Mouse (Mus musculus): ENCODE data around the gene Cstl1. TPM values are rescaled to one million over a fixed set of nuclear protein-coding genes. Genes with fewer than 3 reads are reported as not detected.

Cstl1 gene
- polyA plus RNA-seq (2014; fragmentation: Illumina TruSeq; extraction: RNeasy Lipid Tissue Mini Kit (QIAGEN cat#74804); ENCODE audit: low read depth, low replicate concordance) = 3.9 TPM

DNA sequence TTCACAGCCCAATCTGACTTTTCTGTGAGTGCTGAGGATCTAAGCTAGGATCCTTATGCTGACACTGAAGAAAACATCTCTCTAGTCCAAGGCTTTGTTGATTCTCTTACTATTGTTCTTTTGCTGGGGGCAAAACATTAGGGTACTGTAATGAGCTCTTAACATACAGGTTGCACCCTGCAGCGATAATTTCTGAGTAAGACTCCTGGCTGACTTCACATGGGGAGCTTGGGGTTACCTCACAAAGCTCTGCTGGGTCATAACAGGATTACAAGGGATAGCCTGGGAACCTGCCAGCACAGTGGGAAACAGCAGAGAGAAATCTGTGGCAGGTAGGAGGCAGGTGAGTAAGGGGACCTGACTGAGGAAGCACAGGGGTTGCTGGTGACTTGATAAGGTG, at the start of gene Cstl1:
TSS of gene Cstl1 (plus strand) at position 301 of the 400 bp plus-strand sequence.

DNA sequence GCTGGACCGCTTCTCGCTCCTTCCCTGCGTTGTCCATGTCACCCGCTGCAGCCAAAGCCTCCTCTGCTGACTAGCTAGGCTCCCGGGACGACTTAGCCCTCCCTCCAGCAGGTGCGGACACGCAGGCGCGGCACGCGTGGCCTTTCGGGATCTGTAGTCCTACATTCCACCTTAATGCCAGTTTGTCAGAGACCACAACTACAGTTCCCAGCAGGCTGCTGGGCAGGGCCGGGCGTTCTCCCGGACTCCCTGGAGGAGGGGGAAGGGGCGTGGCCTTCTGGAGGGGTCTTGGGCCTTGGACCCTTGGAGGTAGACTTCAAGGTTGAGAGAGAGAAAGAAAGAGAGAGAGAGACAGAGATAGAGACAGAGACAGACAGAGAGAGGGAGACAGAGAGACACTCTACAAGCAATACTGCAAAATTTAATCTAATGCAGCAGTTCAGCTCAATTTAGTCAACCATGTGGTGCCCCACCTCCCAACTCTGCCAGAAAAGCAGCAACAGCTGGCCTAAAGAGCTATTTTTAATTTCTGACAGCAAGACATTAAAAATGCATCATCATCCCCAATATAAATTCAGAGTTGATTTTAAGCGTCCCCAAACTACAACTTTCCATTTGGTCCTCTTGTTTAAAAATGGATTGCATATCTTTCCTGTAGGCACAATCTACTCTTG, 17.7 kb upstream of the Cstl1 start, which contains the start of gene Napb:
TSS of gene Napb (minus strand) at position 141 of the 674 bp plus-strand sequence.

DNA sequence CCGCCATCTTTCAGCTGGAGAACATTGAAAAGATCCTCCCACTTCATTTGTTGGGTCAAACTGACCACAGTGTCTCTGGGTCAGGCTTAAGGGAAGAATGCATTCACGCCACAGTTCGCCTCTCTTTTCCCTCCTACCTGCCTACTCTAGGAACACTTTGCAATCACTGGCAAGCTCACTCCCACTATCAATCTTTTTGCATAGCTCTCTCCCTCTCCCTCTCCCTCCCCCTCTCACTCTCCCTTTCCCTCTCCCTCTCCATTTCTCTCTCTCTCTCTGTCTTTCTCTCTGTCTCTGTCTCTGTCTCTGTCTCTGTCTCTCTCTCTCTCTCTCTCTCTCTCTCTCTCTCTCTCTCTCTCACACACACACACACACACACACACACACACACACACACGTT, 21.2 kb downstream of the Cstl1 start, which contains the start of gene Cst11:
TSS of gene Cst11 (minus strand) at position 101 of the 400 bp plus-strand sequence.

DNA sequence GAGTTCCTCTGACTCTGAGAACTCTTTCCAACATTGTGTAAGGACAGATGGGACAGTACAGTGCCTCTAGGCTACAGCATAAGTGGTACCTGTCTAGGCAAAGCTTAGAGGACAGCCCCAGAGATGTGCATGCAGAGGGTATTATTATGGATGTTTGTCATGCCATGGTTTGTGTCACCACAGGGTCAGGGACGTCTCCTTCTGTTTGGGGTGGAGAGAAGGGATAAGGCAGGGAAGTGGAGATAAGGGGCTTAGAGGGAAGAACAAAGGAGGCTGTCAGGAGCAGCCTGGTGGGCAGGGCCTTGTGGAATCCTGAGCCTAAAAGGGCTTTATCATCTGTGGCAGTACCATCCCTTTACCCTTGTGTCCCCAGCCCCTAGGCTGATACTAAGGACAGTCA, 31.6 kb downstream of the Cstl1 start, which contains the start of gene 8030411F24Rik:
TSS of gene 8030411F24Rik (plus strand) at position 301 of the 400 bp plus-strand sequence.

DNA sequence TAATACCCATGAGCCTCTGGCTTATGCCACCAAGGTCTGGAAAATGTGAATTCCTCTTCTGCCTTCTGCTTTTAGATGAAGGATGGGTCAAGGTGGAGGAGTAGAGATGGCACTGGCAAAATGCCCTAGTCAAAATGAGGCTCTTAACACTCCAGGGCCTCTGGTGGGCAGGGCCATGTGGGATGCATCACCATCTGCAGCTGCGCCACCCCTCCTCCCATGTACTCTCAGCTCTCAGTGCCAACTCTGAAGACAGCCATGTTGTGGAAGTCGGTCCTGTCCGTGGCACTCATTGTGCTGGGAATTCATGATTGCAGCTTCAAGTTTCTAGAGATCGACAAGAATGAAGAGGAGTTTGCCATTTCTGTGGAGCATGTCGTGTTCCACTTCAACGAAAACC, 39.0 kb downstream of the Cstl1 start, which contains the start of gene Cst12:
TSS of gene Cst12 (plus strand) at position 220 of the 400 bp plus-strand sequence.

DNA sequence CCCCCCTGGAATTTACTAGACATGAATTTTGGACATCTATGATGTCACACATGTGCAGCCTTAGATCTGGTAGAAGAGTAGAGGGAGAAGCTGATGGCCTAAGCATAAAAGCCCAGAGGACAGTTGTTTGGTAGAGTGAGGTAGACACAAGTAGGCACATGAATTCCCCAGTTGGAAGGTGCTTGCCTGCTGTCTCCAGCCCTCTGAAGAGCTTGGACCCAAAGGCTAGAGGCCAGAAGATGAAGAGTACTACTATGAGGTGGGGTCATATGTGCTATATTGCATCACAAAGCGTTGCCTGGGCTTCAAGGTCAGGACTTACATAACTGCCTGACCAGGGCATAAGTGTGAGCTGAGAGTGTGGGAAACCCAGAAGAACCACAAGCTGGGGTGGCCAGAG, 48.3 kb downstream of the Cstl1 start, which contains the start of gene Cst8:
TSS of gene Cst8 (plus strand) at position 301 of the 400 bp plus-strand sequence.

Other genes with a start within 250 kb of the Cstl1 start
- gene Nxt1, start 77.8 kb upstream of the Cstl1 start, polyA plus RNA-seq (2014; fragmentation: Illumina TruSeq; extraction: RNeasy Lipid Tissue Mini Kit (QIAGEN cat#74804); ENCODE audit: low read depth, low replicate concordance) = 17.5 TPM
- gene Gzf1, start 69.3 kb upstream of the Cstl1 start, polyA plus RNA-seq (2014; fragmentation: Illumina TruSeq; extraction: RNeasy Lipid Tissue Mini Kit (QIAGEN cat#74804); ENCODE audit: low read depth, low replicate concordance) = 27.8 TPM
- gene Napb, start 17.9 kb upstream of the Cstl1 start, polyA plus RNA-seq (2014; fragmentation: Illumina TruSeq; extraction: RNeasy Lipid Tissue Mini Kit (QIAGEN cat#74804); ENCODE audit: low read depth, low replicate concordance) = 2.4 TPM
- 3,449 TPM for gene Cst11, start 21.1 kb downstream of the Cstl1 start, polyA plus RNA-seq (2014; fragmentation: Illumina TruSeq; extraction: RNeasy Lipid Tissue Mini Kit (QIAGEN cat#74804); ENCODE audit: low read depth, low replicate concordance)
- gene 8030411F24Rik, start 31.7 kb downstream of the Cstl1 start, polyA plus RNA-seq (2014; fragmentation: Illumina TruSeq; extraction: RNeasy Lipid Tissue Mini Kit (QIAGEN cat#74804); ENCODE audit: low read depth, low replicate concordance) = 2.1 TPM
- gene Cst12, start 39.0 kb downstream of the Cstl1 start, polyA plus RNA-seq (2014; fragmentation: Illumina TruSeq; extraction: RNeasy Lipid Tissue Mini Kit (QIAGEN cat#74804); ENCODE audit: low read depth, low replicate concordance) = 1,050 TPM
- gene Cst8, start 48.4 kb downstream of the Cstl1 start, polyA plus RNA-seq (2014; fragmentation: Illumina TruSeq; extraction: RNeasy Lipid Tissue Mini Kit (QIAGEN cat#74804); ENCODE audit: low read depth, low replicate concordance) = 1,348 TPM
- gene Cst13, start 69.7 kb downstream of the Cstl1 start, polyA plus RNA-seq (2014; fragmentation: Illumina TruSeq; extraction: RNeasy Lipid Tissue Mini Kit (QIAGEN cat#74804); ENCODE audit: low read depth, low replicate concordance) = 1.9 TPM
- gene Cst9, start 84.8 kb downstream of the Cstl1 start, polyA plus RNA-seq (2014; fragmentation: Illumina TruSeq; extraction: RNeasy Lipid Tissue Mini Kit (QIAGEN cat#74804); ENCODE audit: low read depth, low replicate concordance) = 6.0 TPM
- gene 9230104L09Rik, start 114.7 kb downstream of the Cstl1 start, polyA plus RNA-seq (2014; fragmentation: Illumina TruSeq; extraction: RNeasy Lipid Tissue Mini Kit (QIAGEN cat#74804); ENCODE audit: low read depth, low replicate concordance) = 3,447 TPM
- gene Cst3, start 125.3 kb downstream of the Cstl1 start, polyA plus RNA-seq (2014; fragmentation: Illumina TruSeq; extraction: RNeasy Lipid Tissue Mini Kit (QIAGEN cat#74804); ENCODE audit: low read depth, low replicate concordance) = 1,162 TPM